Mouse (Mus musculus): ENCODE measurements around the gene Fgfr2.

Gene Fgfr2

DNA sequence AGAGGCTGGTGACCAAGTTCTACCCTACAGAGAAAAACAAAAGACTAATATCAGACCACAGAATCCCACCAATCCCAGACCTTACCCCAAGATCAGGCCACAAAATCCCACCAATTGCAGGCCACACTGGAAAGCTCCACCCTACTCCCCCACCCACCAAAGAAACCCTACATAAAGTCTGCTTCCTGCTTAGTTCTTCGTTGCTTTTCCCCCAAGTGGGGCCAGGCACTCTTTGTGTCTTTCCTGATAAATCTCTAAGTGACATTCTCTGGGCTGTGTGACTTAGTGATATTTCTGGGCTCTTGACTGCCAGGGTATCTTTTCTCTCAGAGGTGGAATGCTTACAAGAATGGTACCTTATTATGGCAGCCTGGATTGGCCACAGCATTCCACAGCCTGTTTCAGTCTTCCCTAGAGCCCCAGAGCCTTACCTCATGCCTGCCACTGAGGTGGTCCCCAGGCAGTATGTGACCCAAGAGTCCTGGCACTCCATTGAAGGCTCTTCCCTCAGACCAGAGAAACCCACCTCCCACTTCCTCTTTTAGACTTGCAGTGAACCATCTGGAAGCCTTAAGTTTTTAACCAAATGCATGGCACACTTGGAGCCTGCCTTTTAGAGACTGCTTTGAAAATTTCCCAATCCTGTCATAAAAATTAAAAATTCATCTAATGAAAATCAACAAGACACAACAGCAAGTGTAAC lies 742.4 kb downstream of the Fgfr2 start:
- no peak for DNase-seq

GRCm38 (mm10) chr7:132377913-132378312 lies 745.2 kb downstream of the Fgfr2 start:
- peak; percentile 14 for DNase-seq

DNA sequence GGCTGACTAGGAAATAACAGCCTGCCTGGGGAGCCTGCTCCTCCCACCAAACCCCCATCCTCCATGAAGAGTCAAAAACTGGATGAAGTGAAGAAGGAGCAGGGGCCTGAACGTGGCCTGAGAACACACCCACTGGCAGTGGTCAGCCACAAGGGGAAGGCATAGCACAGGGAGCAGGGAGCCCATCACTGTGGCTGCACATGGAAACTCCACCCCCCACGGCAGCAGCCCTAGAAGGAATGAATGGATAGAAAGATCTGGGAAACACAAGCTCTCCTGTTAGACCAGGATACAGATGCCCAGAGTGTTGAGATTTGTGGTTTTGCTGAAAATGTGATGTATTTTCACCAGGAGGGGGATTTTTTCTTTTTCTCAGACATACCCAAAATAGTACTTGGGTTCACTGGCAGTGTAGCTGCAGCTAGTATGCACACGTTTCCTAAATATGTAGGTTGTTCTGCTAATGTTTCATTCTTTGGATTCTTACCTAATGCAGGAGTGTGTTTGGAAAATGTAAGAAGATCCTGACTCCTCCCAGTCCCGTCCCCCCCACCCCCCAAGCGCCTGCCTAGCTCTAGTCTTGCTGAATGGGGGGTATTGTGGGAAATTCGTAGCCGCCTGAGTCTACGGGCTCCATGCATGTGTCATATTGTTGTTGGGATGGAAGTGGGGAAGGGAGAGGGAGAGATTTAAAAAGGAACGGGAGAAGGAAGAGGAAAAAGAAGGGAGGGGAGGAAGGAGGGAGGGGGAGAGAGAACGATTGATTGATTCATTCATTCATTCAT lies 749.4 kb downstream of the Fgfr2 start:
- no peak for DNase-seq

DNA sequence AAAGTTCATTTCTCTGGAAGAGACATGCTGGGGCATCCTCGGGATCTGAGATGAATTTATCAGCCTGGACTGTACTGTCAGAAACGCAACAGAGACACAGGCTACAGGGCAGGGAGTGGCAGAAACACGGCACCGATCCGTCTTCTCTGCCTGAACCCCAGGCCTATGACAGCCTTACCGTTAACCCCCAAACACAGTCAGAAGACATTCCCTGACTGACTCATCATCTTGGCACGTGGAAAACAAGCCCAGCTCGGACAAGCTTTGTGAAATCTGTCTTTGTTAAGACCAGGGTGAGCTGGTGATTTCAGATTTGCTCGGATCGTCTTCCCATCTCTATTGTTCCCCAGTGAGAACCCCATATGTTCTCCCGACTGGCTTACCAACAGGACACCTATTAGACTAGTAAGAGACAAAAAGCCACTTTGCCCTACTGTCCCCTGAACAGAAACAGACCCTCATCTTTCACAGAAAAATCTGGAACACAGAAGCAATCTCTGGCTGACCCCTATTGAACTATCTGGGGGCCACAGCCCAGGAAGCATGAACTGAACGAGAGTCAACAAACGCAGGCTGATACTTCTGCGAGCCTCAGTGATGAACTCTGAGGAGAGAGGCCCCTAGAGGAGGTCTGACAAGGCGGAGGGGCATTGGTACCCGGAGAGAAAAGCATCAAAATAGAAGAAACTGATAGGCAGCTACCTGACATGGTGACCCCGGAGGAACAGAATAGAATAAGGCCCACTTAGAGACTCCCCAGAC lies 750.2 kb downstream of the Fgfr2 start:
- peak; percentile 80 for DNase-seq

GRCm38 (mm10) chr7:132371832-132372231 lies 751.3 kb downstream of the Fgfr2 start:
- DNase-seq = peak; percentile 16

DNA sequence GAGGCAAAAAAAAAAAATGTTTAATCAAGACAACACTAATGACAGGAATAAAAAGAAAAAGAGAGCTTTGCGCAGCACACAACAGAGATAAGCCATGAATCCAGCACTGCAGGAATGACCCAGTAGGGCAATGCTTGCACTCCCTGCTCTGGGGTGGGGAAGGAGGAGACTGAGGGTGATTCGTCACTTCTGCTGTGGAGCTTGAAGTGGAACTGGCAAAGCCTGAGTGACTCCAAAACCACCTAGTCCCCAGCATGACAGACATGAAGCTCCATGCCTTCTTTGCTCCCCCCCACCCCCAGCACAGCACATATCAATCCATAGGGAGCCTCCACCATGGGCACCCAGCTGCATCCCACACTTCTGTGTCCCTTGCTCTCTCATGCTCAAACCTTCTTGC lies 753.4 kb downstream of the Fgfr2 start:
- no peak for DNase-seq

- no peak for DNase-seq
Measured at GRCm38 (mm10) chr7:132368859-132369258, 754.3 kb downstream of the Fgfr2 start.

- DNase-seq = no peak
Measured at GRCm38 (mm10) chr7:132367344-132367743, 755.8 kb downstream of the Fgfr2 start.

GRCm38 (mm10) chr7:132365703-132366384 lies 757.3 kb downstream of the Fgfr2 start:
- no peak for DNase-seq

DNA sequence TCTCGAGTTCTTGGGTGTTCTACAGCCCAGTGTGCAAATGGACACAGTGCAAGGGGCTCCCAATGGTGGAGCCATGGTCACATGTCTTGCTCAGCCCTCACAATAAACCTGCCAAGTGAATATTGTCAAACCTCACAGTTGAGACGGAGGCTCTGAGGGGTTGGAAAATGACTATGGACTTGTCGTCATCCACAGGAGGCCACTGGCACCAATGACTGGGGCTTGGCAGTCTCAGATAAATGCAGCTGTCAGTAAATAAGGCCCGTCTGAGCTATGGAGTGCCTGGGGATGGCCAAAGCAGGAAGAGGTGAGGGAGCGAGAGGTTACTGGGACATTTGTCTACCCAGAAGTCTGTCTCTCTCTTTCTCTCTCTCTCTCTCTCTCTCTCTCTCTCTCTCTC lies 758.0 kb downstream of the Fgfr2 start:
- DNase-seq = no peak

DNA sequence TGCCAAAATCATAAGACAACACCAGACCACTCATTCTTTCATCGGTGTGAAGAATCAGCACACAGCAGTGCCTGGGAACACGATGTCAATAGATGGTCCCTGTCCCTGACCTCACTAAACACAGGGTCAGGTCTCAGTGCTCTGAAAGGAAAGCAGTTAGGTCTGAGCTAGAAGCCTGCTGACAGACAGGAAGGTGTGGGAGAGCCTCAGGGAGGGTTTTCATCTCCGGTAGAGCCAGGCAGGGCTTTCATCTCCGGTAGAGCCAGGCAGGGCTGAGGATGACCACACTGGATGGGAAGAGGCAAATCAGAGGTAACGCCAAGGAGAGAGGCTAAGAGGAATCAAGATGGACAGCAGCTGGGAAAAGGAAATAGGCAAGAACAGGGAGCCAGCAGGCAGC lies 758.6 kb downstream of the Fgfr2 start:
- no peak for DNase-seq

DNA sequence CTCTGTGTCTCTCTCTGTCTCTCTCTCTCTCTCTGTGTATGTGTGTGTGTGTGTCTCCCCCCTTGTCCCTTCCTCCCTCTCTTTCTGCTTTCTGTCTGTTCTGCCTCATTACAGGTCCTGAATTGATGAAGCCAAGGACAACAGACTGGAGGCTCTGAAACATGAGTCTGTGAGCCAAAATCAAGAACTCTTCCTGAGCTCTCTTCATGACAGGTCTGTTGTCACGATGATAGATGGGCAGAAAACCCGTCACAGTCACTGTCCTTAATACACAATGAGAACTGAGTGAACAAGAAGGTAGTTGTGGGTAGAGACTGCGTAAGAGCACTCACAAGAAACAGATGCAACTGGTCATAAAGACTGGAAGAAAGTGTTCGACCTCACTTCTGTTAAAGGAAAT lies 762.8 kb downstream of the Fgfr2 start:
- DNase-seq = no peak

GRCm38 (mm10) chr7:132358709-132359108 lies 764.4 kb downstream of the Fgfr2 start:
- DNase-seq = no peak

DNA sequence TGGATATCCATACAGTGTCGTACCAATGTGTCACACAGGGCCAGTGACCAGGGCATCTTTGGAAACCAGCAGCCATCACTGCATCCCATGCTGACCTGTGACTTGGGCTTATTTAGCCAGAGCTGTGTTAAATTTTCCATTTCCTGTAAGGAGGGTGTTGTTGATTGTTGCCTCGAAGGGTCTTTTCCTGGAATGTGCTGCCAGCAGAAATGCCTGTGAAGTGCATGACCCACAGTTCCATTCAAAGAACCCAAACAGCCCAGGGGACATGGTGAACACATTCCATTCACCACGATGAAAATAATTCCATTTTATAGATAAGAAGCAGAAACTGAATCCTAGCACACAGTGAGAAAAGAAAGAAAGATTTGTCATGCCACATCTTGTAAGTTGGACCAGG lies 764.9 kb downstream of the Fgfr2 start:
- DNase-seq = no peak

DNA sequence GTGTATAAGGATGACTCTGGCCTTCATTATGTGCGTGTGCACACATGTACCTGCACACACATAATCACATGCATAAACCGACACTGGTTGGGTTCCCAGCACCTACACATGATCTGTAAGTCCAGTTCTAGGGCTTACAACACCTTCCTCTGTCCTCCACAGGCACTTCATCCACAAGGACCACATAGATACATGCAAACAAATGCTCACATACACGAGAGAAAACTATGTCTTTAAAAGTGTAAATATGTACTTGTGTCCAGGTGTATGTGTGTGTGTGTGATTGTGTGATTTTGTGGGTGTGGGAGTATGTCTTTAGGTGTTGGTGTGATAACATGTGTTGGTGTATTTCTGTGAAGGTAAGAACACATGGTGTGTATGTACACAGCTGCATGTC lies 765.3 kb downstream of the Fgfr2 start:
- no peak for DNase-seq

DNA sequence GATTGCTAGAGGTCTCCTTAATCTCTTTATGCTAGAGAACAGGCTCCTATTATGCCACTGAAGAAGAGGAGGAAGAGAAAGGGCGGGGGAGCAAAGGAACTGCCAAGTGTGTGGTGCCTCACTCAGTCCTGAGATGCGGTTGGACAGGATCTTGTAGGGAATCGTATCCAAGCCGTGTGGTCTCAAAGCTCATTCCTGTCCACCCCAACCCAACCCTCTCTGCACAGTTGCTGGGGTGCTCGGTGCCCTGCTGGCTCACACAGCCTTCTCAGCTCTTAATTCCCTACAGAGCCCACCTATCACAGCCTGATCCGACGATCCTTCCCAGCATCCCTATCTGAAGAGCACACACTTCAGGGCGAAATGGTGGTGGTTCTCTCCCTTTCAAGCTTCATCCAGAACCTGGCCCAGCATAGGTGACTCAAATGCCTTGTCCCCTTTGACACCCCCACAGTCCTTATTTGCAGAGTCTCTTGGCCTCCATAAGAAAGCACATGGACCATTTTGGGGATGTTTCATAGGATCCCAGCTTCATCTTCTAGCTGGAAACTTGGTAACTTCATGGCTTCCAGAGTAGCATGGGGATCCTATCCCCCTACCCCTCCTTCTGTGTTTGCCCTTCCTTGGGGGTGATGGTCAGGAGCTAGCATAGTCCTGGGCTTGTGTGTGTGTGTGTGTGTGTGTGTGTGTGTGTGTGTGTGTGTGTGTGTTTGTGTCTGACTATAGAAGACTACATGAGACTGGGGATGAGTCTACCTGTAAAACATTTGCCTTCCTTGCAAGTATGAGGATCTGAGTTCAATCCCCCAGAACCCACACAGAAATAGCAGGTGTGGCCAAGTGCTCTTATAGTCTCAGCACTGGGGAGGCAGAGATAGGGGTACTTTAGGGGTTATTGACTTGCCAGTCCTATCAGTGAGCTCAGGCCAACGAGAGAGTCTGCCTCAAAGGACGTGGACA lies 766.0 kb downstream of the Fgfr2 start:
- DNase-seq = no peak

- no peak for DNase-seq
Measured at GRCm38 (mm10) chr7:132356185-132356584, 767.0 kb downstream of the Fgfr2 start.

DNA sequence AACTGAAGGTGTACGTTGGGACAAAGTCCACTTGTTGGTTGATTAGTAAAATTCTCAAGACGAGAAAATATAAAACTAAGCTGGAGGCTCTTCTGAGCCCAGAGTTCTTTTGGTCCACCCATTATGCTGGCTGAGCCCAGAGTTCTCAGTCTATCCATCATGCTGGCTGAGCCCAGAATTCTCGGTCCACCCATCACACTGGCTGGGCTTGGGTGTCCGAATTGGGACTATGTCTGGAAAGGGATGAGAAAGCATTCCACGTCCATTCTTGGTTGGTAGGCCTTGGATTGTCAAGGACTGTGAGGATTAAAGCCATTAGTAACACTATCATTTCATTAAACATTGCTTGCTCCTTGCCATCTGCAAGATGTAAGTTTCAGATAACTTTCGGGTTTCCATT lies 767.4 kb downstream of the Fgfr2 start:
- DNase-seq = no peak

DNA sequence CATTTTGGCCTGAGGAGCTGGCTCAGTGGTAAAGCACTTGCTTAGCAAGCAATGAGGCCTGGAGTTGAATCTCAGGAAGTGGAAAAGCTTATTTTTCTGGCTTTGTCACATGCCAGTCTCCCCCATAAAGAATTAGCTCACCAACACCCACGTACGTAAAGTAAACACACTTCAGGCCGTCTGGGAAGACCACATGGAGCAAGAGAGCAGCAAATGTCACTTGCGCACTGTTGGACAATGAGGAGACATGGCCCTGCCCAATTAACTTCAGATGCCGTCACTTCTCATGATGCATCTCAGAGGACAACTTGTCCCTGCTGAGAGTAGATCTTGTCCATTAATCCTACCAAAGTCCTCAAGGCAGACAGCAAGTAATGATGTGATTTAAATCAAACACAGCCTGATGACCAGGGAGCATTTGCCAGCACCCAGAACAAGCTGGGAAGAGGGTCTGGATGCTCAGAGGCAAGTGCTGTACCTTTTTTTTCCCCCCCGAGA lies 774.0 kb downstream of the Fgfr2 start:
- no peak for DNase-seq

- DNase-seq = no peak
Measured at GRCm38 (mm10) chr7:132347273-132348045, 775.7 kb downstream of the Fgfr2 start.

DNA sequence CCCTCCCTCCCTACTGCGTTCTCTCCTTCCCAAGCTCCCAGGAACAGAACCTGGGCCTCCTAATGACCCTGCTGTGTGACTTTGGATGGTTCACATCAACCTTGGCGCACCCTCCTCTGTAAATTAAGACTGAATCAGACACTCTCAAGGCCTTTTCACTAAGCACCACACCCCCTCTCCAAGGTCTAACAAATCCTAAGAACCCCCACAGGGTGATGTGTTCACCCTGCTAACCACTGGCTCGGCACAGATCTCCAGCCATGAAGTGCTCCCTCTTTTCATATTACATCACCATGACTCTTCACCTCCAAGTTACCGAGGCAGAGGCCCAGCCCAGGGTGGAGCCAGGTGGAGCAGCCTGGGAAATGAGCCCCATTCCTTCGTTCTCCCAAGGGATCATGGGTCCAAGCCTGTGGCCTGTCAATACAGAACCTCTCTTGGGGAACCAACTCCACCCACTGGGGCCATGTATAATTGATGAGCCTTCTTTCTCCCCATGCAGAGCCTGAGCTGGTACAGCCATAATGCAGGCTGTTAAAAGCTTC lies 777.6 kb downstream of the Fgfr2 start:
- no peak for DNase-seq

Measured in cerebellum, adult 9-10 months (tissue).